Mouse (Mus musculus): Measurements from ENCODE around the gene Capn15.

Capn15 gene

DNA sequence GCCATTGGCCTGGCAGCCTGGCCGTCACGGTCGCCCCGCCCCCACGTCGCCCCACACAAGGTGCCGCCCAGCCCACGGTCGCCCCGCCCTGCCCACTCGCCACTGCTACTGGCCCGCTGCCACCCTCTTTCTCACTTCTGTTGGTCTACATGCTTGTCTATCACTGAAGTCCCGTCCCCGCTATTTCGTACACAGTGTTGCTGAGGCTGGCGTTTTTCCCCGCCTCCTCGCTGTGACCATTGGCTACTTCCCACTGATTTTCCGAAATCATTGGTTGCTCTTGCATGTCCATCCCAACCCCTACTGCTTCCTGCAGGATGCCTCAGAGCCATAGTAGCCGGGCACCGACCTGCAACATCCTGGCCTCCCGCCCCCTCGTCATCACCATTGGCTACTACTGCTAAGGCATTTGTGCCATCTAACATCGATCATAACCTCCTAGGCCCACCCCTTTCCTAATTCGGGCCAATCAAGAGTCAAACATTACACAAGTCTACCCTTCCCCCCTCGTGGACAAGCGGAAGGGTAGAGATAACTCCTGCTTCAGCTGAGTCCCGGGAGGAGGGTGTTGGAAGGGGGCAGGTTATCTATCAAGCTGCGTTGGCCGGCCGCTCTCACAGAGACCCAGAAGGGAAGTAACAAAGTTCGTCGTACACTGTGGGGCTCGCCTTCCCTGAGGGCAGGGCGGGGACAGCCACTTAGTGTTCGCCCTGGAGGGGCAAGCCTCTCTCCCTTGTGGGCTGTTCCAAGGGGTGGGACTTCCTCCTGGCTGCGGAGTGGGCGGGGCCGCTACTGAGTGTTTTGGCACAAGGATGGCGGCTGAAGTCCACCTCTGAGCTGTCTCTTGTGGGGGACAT is 65.6 kb downstream of the Capn15 start:
- in situ Hi-C loops (cut with MboI, MseI): no loop called here

DNA sequence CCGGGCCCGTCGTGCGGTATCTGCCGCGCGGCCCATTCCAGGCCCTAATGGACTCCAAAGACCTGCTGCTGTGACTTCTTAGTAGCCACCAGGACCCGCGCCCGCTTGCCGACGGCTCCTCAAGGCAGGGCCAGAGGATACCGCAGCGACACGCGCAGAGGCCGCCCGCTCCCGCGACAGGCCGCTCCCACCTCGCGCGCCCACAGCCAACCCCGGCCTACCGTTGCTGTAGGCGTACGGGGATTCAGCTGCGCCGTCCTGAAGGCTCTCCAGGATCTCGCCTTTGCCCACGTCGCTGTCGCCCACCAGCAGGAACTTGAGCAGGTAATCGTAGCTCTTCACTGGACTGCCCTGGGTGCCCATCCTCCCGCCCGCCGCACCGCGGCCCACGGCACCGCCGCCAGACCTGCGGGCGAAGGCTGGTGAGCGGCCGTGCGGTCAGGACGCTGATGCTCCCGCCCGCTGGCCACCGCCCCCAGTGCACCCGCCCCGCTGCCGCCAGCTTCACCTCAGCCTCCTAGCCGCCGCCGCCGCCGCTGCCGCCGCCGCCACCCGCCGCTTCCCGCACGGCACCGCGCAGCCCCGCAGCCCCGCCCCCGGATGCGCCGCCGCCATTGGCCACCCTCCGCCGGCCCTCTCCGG is 66.3 kb downstream of the Capn15 start, which contains the start of gene Rab40c:
Gene Rab40c, minus strand, starts transcription at position 584 of the 642 bp plus-strand sequence.
- in situ Hi-C loops (cut with MboI, MseI): no loop called here

DNA sequence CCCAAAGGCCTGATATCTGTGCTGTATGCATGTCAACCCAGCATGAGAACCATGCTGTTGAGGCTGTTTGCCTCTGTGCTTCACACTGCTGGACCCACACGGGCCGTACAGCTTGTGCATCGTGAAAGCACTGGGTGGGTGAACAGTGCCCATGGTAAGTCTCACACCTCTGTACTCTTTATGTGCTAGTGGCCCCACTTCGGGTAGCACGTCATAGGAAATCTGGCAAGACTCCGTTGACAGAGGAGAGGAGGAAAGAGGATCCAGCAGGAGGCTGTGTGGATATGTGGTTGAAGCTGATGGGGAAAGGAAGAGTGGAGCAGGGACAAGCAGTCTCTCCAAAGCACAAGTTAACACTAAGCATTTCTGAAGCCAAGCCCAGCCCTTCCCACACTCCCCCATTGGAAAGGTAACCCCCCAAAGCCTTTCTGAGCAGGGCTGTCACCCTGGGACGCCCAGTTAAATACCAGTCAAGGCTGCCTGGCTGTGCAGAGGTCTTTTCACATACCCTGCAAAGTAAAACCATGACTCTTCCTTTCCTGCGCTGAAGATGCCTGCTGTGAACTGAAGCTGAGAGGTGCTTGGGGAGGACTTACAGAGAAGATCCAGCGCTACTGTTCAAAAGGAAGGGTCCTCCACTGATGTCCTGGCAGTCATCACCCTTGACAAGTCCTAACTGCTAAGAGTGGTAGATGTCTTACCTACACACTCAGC is 67.4 kb downstream of the Capn15 start:
- in situ Hi-C loops (cut with MboI, MseI): no loop called here

DNA sequence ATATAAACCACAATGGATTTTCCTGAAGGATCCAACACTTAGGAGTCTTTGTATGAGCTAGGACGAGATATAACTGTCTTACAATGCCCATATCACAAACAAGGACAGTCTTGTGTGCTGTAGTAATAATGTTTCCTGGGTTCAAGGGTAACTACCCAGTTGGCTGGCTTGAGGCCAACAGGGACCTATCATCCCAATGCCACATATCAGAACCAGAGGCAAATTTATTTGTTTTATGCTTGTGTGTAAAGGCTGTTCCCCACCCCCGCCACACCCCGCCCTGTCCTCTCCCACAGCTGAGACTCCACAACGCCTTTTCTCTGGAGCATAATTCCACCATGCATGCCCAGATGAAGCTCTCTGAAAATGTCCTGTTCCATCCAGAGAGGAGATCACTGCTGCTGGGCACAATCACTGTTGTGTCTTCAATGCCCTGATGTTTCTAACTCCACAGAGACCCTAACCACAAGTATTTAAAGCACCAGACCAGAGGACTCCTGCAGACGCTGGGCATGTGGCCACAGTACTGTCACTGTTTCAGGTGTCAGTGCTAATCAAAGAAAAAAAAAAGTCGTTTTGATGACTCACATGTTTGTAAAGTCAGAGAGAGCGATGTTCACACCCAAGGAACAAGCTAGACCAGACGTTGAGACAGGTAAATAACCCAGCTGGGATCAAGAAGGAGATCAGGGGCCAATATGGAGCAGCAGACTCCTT is 68.5 kb downstream of the Capn15 start:
- in situ Hi-C loops (cut with MboI, MseI): no loop called here

DNA sequence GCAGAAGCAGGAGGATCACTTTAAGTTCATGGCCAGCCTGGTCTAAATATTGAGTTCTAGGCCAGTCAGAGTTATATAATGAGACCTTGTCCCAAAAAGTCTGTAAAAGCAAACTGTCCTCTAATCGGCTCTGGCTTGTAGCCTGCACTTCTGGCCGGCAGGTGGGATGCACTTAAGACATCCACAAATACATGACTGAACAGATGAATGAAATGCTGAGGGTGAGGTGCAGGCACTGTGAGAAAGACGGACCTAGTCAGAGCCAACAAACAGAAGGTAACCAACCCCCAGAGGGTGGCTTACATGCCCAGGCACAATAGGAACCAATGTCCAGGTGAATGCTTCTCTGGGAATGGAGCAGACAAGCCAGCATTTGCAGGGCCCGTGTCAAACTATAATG is 71.3 kb downstream of the Capn15 start:
- in situ Hi-C loops (cut with MboI, MseI): no loop called here

DNA sequence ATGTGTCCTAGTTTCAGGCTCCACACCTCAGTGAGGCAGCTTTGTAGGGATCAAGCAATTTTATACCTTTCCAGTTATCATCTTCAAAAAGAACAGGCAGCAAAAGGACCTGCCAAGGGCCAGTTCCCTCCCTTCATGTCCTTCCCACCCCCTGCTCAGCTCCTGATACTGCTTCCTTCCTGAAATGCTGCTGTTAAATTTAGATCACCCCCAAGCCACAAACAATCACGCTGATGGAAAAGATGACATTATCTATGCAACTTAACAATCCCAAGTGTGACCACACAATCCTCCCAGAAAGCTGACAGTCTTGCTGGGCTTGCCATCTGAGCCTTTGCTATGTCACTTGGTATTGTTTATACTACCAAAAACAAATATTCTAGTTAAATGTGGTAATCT is 71.7 kb downstream of the Capn15 start:
- in situ Hi-C loops (cut with MboI, MseI): no loop called here

DNA sequence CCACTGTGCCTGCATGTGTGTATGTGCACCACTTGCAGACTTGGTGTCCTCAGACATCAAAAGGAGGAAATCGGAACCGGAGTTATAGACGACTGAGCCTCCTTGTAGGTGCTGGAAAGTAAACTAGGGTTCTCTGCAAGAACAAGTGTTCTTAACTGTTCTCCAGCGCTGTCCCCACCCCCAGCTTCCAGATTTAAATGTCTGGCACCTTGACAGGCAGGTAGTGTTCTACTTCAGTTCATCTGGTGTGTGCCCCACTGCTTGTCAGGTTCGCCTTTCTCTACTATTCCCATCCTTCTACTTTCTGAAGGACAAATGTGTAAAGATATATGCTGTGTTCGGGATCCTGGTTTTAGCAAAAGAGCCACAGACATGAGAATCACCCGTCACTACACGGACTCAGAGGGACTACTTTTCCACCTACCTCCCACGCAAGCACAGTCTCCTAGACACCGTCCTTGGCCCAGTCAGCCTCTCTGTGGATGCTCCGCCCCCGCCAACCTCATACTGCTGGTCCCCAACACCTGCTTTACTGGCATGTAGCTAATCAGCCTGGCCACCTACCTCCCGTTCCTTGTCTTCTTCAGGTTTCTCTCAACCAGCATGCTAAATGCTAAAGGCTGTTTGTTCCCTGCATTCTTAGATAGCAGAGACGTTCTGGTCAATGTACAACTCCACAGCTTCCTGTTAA is 72.3 kb downstream of the Capn15 start:
- in situ Hi-C loops (cut with MboI, MseI): no loop called here

DNA sequence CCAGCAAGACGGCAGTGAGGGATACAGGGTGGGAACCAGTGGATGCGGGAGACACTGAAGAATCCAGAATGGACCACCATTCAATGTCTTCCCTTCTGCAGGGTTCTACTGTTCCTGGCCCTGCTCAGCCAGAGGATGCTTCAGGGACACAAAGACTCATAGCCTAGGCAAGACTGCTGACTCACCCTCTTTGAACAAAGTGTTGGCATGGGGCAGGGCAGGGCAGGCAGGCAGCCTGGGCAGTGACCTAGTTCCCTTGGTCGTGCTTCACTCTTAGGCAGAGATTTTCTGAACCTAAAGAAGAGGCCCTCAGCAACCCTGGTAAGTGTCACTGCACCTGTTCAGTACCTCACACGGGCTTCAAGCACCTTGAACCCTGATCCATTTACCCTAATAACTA is 73.8 kb downstream of the Capn15 start:
- in situ Hi-C loops (cut with MboI, MseI): no loop called here

Measured in regulatory T cell (primary cell).